Mouse (Mus musculus) thymus, adult 2 months (tissue): ENCODE data around the gene Auts2.

Experiments
- CTCF ChIP-seq: fragments of 200-500 bp; IDR thresholded peaks from 2 replicates; pipeline ENCODE4 v1.5.1; 2012; ENCODE audit warnings: mild to moderate bottlenecking, control low read depth, low read length, moderate library complexity, borderline replicate concordance; ENCODE audit not compliant: control insufficient read depth, poor library complexity, insufficient read depth; ENCODE audit errors: extremely low read depth
- POLR2A ChIP-seq: fragments of 200-500 bp; IDR thresholded peaks from 2 replicates; pipeline ENCODE4 v1.6.1; 2012; ENCODE audit warnings: mild to moderate bottlenecking, low read length, control low read depth, moderate library complexity; ENCODE audit not compliant: control insufficient read depth, poor library complexity, insufficient read depth; ENCODE audit errors: extremely low read depth

- TF ChIP-seq CTCF (no peak), POLR2A (no peak)
These were observed 16.7 kb downstream of the Auts2 start for GRCm38 (mm10) chr5:132526395-132526794.
